Mouse (Mus musculus) adrenal gland, postnatal 0 days (tissue): ENCODE measurements around the gene Gm17067. TPM values are rescaled to one million over a fixed set of nuclear protein-coding genes. Genes with fewer than 3 reads are reported as not detected.

Source experiments
- polyA plus RNA-seq: library from polyadenylated mRNA; unstranded; fragments of >200 nt; fragmentation: Nextera tagmentation; extraction: Ambion mirVana; gene quantifications from 2 replicates; pipeline ENCODE4 v1.2.1, GENCODE M21; 2015

Gm17067 gene
- not detected in 2 replicates for polyA plus RNA-seq

DNA sequence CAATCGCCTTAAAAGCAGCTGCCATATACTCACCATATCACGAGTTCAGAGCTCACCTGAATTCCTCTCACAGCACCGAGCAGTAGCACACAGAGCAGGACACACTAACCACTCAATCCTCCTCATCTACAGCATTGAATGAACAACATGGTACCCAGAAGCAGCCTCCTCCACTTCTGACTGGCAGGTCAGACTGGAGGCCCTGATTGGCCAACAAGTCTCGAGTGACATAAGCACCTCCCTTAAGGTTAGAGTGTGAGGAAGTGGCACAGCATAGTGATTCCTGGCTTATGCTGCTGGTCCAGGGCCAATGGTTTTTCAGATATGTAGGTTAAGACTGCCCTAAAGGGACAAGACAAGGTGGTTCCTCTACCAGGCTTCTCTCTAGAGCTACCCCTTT is at the start of gene Gm17067:
Gene Gm17067 (minus strand): TSS at position 101 of the 400 bp plus-strand sequence.

GRCm38 (mm10) chr7:42692362-42693158 is 34.3 kb downstream of the Gm17067 start, which contains the start of gene Zfp975:
Gene Zfp975 (minus strand): TSS chr7:42692742.

Other genes starting within 250 kb of the Gm17067 start
- gene Zfp141, start 221.3 kb downstream of the Gm17067 start, polyA plus RNA-seq = 5.5 and 6.1 TPM in 2 replicates
- not detected in 2 replicates for gene Gm21028, start 148.4 kb downstream of the Gm17067 start, polyA plus RNA-seq
- 0.63 and 1.1 TPM in 2 replicates for gene Zfp977, start 134.5 kb downstream of the Gm17067 start, polyA plus RNA-seq
- gene Zfp976, start 84.4 kb downstream of the Gm17067 start, polyA plus RNA-seq = 1.5 and 2.0 TPM in 2 replicates
- 4.8 and 6.4 TPM in 2 replicates for gene Zfp975, start 34.3 kb downstream of the Gm17067 start, polyA plus RNA-seq
- gene Vmn2r62, start 66.5 kb upstream of the Gm17067 start, polyA plus RNA-seq = not detected in 2 replicates
- gene Gm2381, start 140.2 kb upstream of the Gm17067 start, polyA plus RNA-seq = not detected in 2 replicates
- gene Vmn2r63, start 206.8 kb upstream of the Gm17067 start, polyA plus RNA-seq = not detected in 2 replicates